Mouse (Mus musculus) midbrain, embryonic 16.5 days (tissue): Measurements from ENCODE around the gene Rbm17. TPM values are rescaled to one million over a fixed set of nuclear protein-coding genes. Genes with fewer than 3 reads are reported as not detected.

Experiments
- ATAC-seq: fragments of 200-750 bp; cut with Nextera tagmentation; 2 replicates; pipeline ENCODE4 v1.8.0; 2017; ENCODE audit warnings: moderate TSS enrichment
- H3K27ac ChIP-seq: fragments of 300-500 bp; sonication (generic); 2 replicates; pipeline ENCODE4 v1.5.1; 2014; ENCODE audit warnings: mild to moderate bottlenecking, low read length, mixed read lengths
- H3K27me3 ChIP-seq: fragments of 300-500 bp; sonication (generic); 2 replicates; pipeline ENCODE4 v1.6.1; 2014; ENCODE audit warnings: low read depth, low read length, mixed read lengths; ENCODE audit not compliant: control insufficient read depth, insufficient read depth
- H3K36me3 ChIP-seq: fragments of 300-500 bp; sonication (generic); 2 replicates; pipeline ENCODE4 v1.6.1; 2014; ENCODE audit warnings: mild to moderate bottlenecking, low read length, moderate library complexity, mixed read lengths; ENCODE audit not compliant: control insufficient read depth, insufficient read depth
- H3K4me1 ChIP-seq: fragments of 300-500 bp; sonication (generic); 2 replicates; pipeline ENCODE4 v1.6.1; 2014; ENCODE audit warnings: mild to moderate bottlenecking, low read length, mixed read lengths; ENCODE audit not compliant: control insufficient read depth, insufficient read depth
- H3K4me2 ChIP-seq: fragments of 300-500 bp; sonication (generic); 2 replicates; pipeline ENCODE4 v1.6.1; 2014; ENCODE audit warnings: mild to moderate bottlenecking, low read length, mixed read lengths
- H3K4me3 ChIP-seq: fragments of 300-500 bp; sonication (generic); 2 replicates; pipeline ENCODE4 v1.5.1; 2014; ENCODE audit warnings: low read depth, mild to moderate bottlenecking, low read length, moderate library complexity, mixed read lengths
- H3K9ac ChIP-seq: fragments of 300-500 bp; sonication (generic); 2 replicates; pipeline ENCODE4 v1.6.1; 2014; ENCODE audit warnings: low read depth, low read length, mixed read lengths
- H3K9me3 ChIP-seq: fragments of 300-500 bp; sonication (generic); replicated peaks from 2 replicates; pipeline ENCODE4 v1.6.1; 2014; ENCODE audit warnings: mild to moderate bottlenecking, low read length, mixed read lengths; ENCODE audit not compliant: control insufficient read depth, poor library complexity, severe bottlenecking
- WGBS: fragments of 180-500 bp; shearing (Covaris S2); extraction: QIAGEN DNeasy Blood & Tissue Kit; methylation state at CpG from one replicate; pipeline ENCODE4 v1.1.7; 2014; 5-methylcytosine and 5-hydroxymethylcytosine counted together
- polyA plus RNA-seq: library from polyadenylated mRNA; unstranded; fragments of >200 nt; fragmentation: Nextera tagmentation; extraction: Ambion mirVana; gene quantifications from 2 replicates; pipeline ENCODE4 v1.2.1, GENCODE M21; 2015

Rbm17 gene
- polyA plus RNA-seq, 1 experiment from 2014 or later, result 132 TPM

- Histone ChIP-seq H3K4me1 (no peaks in the 10 kb centered on the region), H3K4me3 (no peak overlapping the region), H3K4me2 (no peak overlapping the region), H3K27me3 (no peaks in the 10 kb centered on the region), H3K27ac (no peak overlapping the region), H3K9me3 (no peaks in the 10 kb centered on the region), H3K36me3 (no peaks in the 10 kb centered on the region), H3K9ac (no peak overlapping the region)
- WGBS, result 100% methylated on average over 1 of the region's 1 CpGs
- ATAC-seq, result no peak
Observed at GRCm38 (mm10) chr2:11573684-11574083, 30.3 kb downstream of the Rbm17 start.

DNA sequence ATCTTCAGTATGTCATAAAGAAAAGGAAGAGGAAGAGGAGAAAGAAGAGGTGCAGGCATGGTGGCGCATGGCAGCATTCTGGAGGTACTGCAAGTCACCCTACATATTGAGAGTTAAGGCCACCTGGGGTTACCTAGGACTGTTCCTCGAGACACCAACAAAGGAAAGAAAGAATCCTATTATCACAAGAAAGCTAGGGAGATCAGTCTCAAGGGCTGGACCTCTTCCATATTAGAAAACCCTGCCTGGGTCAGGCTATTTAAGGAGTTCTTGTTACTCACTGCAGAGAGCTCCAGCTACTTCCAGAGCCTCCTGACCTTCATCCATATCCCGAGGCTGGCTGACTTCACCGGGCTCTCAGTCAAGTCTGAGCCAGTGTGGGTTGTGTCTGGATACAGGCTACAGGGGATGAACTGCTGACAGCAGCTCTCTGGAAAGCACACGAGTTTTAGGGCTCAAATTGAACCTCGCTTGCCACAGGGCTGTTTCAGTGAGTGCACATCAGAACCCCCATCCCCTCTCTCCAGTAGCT is 32.9 kb downstream of the Rbm17 start:
- Histone ChIP-seq H3K9ac (no peak overlapping the region), H3K27me3 (no peaks in the 10 kb centered on the region), H3K27ac (no peak overlapping the region), H3K4me2 (no peak overlapping the region), H3K9me3 (no peaks in the 10 kb centered on the region), H3K4me3 (no peak overlapping the region), H3K4me1 (no peaks in the 10 kb centered on the region), H3K36me3 (no peaks in the 10 kb centered on the region)
- 40% methylated on average over 6 of the region's 6 CpGs for WGBS
- ATAC-seq, result no peak

- Histone ChIP-seq H3K4me1 (no peaks in the 10 kb centered on the region), H3K36me3 (no peaks in the 10 kb centered on the region), H3K27ac (no peak overlapping the region), H3K9ac (no peak overlapping the region), H3K27me3 (no peaks in the 10 kb centered on the region), H3K9me3 (no peaks in the 10 kb centered on the region), H3K4me2 (no peak overlapping the region), H3K4me3 (no peak overlapping the region)
- no peak for ATAC-seq
- WGBS, result 85% methylated on average over 7 of the region's 7 CpGs
Observed at GRCm38 (mm10) chr2:11568471-11568870, 35.5 kb downstream of the Rbm17 start.

DNA sequence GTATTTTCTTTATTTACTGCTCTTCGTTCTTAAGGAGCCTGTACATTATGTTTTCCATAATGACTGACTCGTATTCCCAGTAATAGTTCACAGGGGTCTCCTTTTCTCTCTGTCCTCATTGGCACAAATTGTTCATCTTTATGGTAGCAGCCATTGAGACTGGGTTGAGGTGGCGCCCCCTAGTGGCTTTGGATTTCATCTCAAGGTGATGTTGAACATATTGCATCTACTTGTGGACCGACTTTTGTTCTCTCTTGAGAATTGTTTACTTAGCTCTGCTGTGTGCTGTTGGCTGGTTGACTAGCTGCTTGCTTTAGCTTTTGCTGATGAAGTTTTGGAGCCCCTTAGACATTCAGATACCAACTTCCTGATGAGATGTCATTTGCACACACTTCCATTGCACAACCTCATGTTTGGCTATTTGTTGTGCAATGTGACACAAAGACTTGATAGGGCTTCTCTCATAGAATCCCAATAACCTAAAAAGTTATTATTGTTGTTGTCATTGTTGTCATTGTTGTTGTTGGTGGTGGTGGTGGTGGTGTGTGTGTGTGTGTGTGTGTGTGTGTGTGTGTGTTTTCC is 36.1 kb downstream of the Rbm17 start:
- no peak for ATAC-seq
- Histone ChIP-seq H3K4me2 (no peak overlapping the region), H3K4me3 (no peak overlapping the region), H3K27ac (no peak overlapping the region), H3K4me1 (no peaks in the 10 kb centered on the region), H3K27me3 (no peaks in the 10 kb centered on the region), H3K9me3 (no peaks in the 10 kb centered on the region), H3K36me3 (no peaks in the 10 kb centered on the region), H3K9ac (no peak overlapping the region)
- 65% methylated on average over 4 of the region's 4 CpGs for WGBS

DNA sequence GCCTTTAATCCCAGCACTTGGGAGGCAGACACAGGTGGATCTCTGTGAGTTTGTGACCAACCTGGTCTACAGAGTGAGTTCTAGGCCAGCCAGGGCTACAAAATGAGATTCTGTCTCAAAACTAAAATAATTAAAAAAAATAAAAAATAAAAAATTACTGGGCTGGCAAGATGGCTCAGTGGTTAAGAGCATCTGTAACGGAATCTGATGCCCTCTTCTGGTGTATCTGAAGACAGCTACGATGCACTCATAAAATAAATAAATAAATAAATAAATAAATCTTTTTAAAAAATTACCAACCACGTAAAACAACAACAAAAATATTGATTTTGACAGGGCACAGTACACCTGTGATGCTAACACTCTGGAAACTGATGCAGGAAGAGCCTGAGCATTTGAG is 37.1 kb downstream of the Rbm17 start:
- H3K4me1 ChIP-seq, result no peaks in the 10 kb centered on the region
- H3K27me3 ChIP-seq, result no peaks in the 10 kb centered on the region
- no peak overlapping the region for H3K27ac ChIP-seq
- no peak overlapping the region for H3K4me3 ChIP-seq
- ATAC-seq, result no peak
- 89% methylated on average over 3 of the region's 3 CpGs for WGBS
- no peaks in the 10 kb centered on the region for H3K36me3 ChIP-seq
- H3K9me3 ChIP-seq, result no peaks in the 10 kb centered on the region
- H3K9ac ChIP-seq, result no peak overlapping the region
- no peak overlapping the region for H3K4me2 ChIP-seq

- no peak overlapping the region for H3K27ac ChIP-seq
- H3K4me1 ChIP-seq, result no peaks in the 10 kb centered on the region
- 63% methylated on average over 7 of the region's 7 CpGs for WGBS
- no peak overlapping the region for H3K9ac ChIP-seq
- H3K27me3 ChIP-seq, result no peaks in the 10 kb centered on the region
- no peaks in the 10 kb centered on the region for H3K36me3 ChIP-seq
- ATAC-seq, result no peak
- H3K9me3 ChIP-seq, result no peaks in the 10 kb centered on the region
- no peak overlapping the region for H3K4me3 ChIP-seq
- no peak overlapping the region for H3K4me2 ChIP-seq
Observed at GRCm38 (mm10) chr2:11566241-11566640, 37.7 kb downstream of the Rbm17 start.

GRCm38 (mm10) chr2:11564768-11565167 is 39.2 kb downstream of the Rbm17 start:
- Histone ChIP-seq H3K36me3 (no peaks in the 10 kb centered on the region), H3K9ac (no peak overlapping the region), H3K27ac (no peak overlapping the region), H3K4me3 (no peak overlapping the region), H3K4me1 (no peaks in the 10 kb centered on the region), H3K4me2 (no peak overlapping the region), H3K9me3 (no peaks in the 10 kb centered on the region), H3K27me3 (no peaks in the 10 kb centered on the region)
- WGBS, result 87% methylated on average over 6 of the region's 6 CpGs
- ATAC-seq, result no peak

- Histone ChIP-seq H3K4me2 (no peak overlapping the region), H3K36me3 (no peaks in the 10 kb centered on the region), H3K9me3 (no peaks in the 10 kb centered on the region), H3K4me1 (no peaks in the 10 kb centered on the region), H3K27me3 (no peaks in the 10 kb centered on the region), H3K4me3 (no peak overlapping the region), H3K9ac (no peak overlapping the region), H3K27ac (no peak overlapping the region)
- 96% methylated on average over 17 of the region's 17 CpGs for WGBS
- ATAC-seq, result no peak
Observed at GRCm38 (mm10) chr2:11563256-11563655, 40.7 kb downstream of the Rbm17 start.

GRCm38 (mm10) chr2:11558654-11559053 is 45.3 kb downstream of the Rbm17 start:
- peaks cover 7% of the 10 kb centered on the region for H3K27me3 ChIP-seq
- H3K4me3 ChIP-seq, result no peak overlapping the region
- no peaks in the 10 kb centered on the region for H3K9me3 ChIP-seq
- no peak overlapping the region for H3K27ac ChIP-seq
- WGBS, result 90% methylated on average over 7 of the region's 7 CpGs
- ATAC-seq, result no peak
- no peak overlapping the region for H3K4me2 ChIP-seq
- no peaks in the 10 kb centered on the region for H3K36me3 ChIP-seq
- H3K9ac ChIP-seq, result no peak overlapping the region
- no peaks in the 10 kb centered on the region for H3K4me1 ChIP-seq
